Mouse (Mus musculus) erythroblast, embryonic 14.5 days (primary cell): ENCODE measurements around the gene Hnf1b. TPM values are rescaled to one million over a fixed set of nuclear protein-coding genes. Genes with fewer than 3 reads are reported as not detected.

ENCODE experiments used
- H3K27me3 ChIP-seq: 2 replicates; pipeline ENCODE4 v1.6.1; 2012; ENCODE audit warnings: inconsistent platforms; ENCODE audit not compliant: control insufficient read depth
- H3K36me3 ChIP-seq: 2 replicates; pipeline ENCODE4 v1.6.1; 2012; ENCODE audit warnings: mild to moderate bottlenecking, inconsistent platforms; ENCODE audit not compliant: control insufficient read depth
- H3K4me1 ChIP-seq: 2 replicates; pipeline ENCODE4 v1.6.1; 2012; ENCODE audit warnings: inconsistent platforms; ENCODE audit not compliant: control insufficient read depth
- H3K4me3 ChIP-seq: replicated peaks from 2 replicates; pipeline ENCODE3; 2012; ENCODE audit warnings: moderate library complexity, mild to moderate bottlenecking, inconsistent platforms
- H3K9me3 ChIP-seq: 2 replicates; pipeline ENCODE4 v1.6.1; 2012; ENCODE audit warnings: low read length, inconsistent platforms, mixed read lengths; ENCODE audit not compliant: control insufficient read depth
- GATA1 ChIP-seq: IDR thresholded peaks from 2 replicates; pipeline ENCODE4 v1.6.1; 2012; ENCODE audit warnings: low read length, inconsistent platforms, mixed read lengths
- TAL1 ChIP-seq: IDR thresholded peaks from 3 replicates; pipeline ENCODE4 v1.6.1; 2012; ENCODE audit warnings: low read length, inconsistent platforms, mixed read lengths
- polyA plus RNA-seq: library from polyadenylated mRNA; stranded (reverse); fragments of >175 nt; gene quantifications from 2 replicates; pipeline ENCODE4 v1.2.3, GENCODE M21; 2012

The Hnf1b gene
- polyA plus RNA-seq, 1 experiment, result not detected

DNA sequence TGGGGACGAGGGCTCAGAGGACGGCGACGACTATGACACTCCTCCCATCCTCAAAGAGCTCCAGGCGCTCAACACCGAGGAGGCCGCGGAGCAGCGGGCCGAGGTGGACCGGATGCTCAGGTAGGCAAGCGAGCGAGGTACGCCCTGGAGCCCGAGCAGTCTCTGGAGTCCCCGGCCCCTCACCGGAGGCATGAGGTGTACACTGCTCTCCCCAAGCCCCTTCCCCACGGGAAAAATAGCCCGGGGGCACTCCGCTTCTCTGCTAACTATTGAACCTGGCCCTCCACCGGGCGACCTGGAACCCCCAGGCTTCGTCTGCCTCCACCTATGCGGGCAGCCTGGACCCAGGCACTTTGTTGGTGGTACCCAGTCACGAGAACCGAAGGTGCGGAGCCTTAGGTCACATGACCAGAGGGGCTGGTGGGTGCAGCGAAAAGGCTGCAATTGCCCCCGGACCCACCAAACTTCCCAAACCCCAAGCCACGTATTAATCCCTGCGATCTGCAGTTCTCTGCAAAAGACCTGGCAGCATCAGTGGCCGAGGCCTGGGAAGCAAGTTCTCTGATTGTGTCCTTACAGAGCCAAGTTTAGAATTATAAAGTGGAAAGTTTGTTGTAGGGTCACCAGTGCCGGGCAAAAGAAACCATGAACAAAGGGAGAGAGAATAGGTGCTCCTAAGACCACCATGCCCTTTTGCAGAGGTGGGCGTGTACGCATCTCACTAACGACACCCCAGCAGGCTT, 1.6 kb downstream of the Hnf1b start:
- H3K9me3 ChIP-seq, result no peaks in the 10 kb centered on the region; the same call in 1 of the 2 replicates
- no peaks in the 10 kb centered on the region; the same call in 1 of the 2 replicates for H3K36me3 ChIP-seq
- peak overlapping the region; percentile 53 for H3K4me3 ChIP-seq
- peaks cover 79% of the 10 kb centered on the region for H3K27me3 ChIP-seq
- no peaks in the 10 kb centered on the region for H3K4me1 ChIP-seq
- TF ChIP-seq TAL1 (no peak), GATA1 (no peak)

DNA sequence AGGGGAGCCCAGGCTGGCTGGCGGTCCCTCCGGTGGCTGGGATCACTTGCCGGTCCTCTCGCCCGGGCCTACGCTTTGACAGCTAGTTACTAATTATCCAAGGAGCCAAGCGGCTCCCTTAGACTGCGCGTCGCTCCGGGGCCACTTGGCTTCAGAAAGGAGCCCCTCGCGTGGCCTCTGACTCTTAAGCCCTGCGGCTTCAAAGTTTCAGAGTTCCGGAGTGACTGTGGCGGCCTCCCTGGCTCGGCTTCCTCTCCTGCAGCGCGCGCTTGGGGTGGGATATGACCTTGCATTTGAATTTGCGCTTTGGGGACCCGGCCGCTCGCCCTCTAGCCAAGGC, 2.1 kb downstream of the Hnf1b start:
- H3K4me3 ChIP-seq, result peak overlapping the region; percentile 53
- H3K4me1 ChIP-seq, result no peaks in the 10 kb centered on the region
- H3K27me3 ChIP-seq, result peaks cover 82% of the 10 kb centered on the region
- TF ChIP-seq GATA1 (no peak), TAL1 (no peak)
- no peaks in the 10 kb centered on the region; the same call in 1 of the 2 replicates for H3K36me3 ChIP-seq
- H3K9me3 ChIP-seq, result no peaks in the 10 kb centered on the region; the same call in 1 of the 2 replicates

DNA sequence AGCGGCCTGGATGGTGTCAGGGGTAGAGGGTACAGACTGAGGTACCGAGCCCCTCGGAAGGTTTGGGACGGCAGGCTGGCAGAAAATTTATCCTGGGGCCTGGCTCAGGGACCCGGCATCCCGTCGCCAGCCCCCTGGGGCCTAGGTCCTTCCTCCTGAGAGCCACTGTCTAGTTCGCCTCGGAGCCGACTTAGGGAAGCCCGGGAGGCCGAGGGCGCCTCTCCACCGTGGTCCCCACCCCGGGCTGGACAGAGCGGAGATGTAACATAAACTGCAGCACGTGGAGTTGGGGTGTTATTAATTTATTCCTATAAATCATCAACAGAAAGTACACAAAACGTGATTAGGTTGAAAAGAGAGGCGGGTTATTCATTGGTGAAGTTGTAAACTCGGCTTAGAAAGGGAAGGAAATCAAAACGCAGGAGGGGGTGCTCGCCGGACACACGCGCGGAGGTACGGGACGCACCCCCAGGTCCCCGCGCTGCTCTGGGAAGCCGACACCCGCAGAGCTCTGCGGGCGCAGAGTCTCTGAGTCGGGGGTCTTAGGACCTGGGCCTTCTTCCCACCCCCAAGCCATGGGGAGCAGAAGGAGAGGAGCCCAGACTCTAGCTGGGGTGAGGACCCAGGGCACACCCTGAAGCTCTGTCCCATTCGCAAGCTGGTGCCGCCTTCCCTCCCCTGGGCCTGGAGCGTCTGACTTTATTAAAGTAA, 2.8 kb downstream of the Hnf1b start:
- TF ChIP-seq TAL1 (no peak), GATA1 (no peak)
- Histone ChIP-seq H3K4me3 (peak overlapping the region; percentile 36), H3K36me3 (no peaks in the 10 kb centered on the region; the same call in 1 of the 2 replicates), H3K4me1 (no peaks in the 10 kb centered on the region), H3K27me3 (peaks cover 82% of the 10 kb centered on the region), H3K9me3 (no peaks in the 10 kb centered on the region; the same call in 1 of the 2 replicates)

DNA sequence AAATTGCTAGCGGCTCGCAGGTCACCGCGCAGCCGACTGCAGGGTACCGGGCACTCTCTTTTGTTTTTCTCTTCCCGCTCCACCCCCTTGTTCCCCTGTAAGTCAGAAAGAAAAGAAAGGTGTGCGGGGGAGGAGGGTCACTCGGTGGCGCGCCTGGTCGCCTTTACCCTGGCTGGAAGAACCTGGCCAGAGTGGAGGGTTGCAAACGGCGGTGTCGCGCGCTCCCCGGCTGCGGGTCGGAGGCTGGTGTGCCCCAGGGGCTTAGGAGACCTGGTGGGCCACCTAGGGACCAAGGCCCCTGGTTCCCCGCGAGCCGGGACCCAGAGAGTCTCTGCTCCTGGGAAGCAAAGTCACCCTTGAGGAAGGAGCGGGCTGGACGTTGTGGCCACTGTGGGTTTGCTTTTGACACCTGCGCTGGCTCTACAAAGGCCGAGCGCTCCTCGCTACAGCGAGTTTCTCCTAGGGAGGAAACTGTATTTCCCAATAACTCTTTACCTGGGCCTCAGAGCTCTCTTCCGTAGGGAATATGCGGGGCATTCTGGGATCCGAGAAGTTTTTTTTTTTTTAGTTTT, 3.4 kb downstream of the Hnf1b start:
- Histone ChIP-seq H3K4me3 (peak overlapping the region; percentile 36), H3K36me3 (no peaks in the 10 kb centered on the region; the same call in 1 of the 2 replicates), H3K9me3 (no peaks in the 10 kb centered on the region; the same call in 1 of the 2 replicates), H3K4me1 (no peaks in the 10 kb centered on the region), H3K27me3 (peaks cover 79% of the 10 kb centered on the region)
- TF ChIP-seq GATA1 (no peak), TAL1 (no peak)

DNA sequence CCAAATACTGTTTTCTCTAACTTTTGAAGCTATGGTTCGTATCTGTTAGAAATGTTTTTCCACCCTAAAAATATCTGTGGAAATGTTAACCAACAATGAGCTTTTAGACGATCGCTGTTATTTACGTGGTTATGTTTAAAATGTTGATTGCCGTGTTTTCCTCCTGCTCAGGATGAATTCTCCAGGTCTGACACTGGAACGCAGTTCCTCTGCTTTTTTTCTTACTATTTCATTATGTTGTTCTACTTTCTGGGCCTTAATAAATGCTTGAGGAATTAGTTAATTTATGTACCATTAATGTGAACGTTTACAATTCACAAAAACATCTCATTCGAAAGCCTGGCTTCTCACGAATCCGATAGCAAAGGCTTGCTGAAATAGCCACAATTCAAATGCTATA, 4.2 kb downstream of the Hnf1b start:
- Histone ChIP-seq H3K4me3 (no peak overlapping the region), H3K4me1 (no peaks in the 10 kb centered on the region), H3K9me3 (no peaks in the 10 kb centered on the region; the same call in 1 of the 2 replicates), H3K27me3 (peaks cover 75% of the 10 kb centered on the region), H3K36me3 (no peaks in the 10 kb centered on the region; the same call in 1 of the 2 replicates)
- no peak for TF ChIP-seq TAL1
- TF ChIP-seq GATA1, result no peak

DNA sequence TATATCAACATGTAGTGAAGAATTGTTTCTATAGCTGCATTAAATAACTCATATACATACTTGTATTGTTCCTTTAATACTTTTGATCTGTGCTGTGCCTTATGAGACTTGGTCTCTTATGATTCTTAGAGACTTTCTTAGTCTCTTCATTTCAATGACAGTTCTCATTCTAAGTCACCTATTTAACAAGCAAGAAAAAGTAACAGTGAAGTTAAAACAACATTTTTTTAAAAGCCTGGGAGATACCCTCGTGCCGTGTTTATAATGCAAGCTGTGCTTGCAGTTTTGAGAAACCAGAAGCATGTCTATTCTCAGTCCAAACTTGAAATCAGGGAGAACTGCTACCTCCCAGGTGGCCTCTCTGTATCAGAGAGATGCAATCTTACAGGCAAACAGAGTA, 4.8 kb downstream of the Hnf1b start:
- peaks cover 68% of the 10 kb centered on the region for H3K27me3 ChIP-seq
- no peaks in the 10 kb centered on the region; the same call in 1 of the 2 replicates for H3K9me3 ChIP-seq
- H3K4me1 ChIP-seq, result no peaks in the 10 kb centered on the region
- no peak overlapping the region for H3K4me3 ChIP-seq
- no peaks in the 10 kb centered on the region; the same call in 1 of the 2 replicates for H3K36me3 ChIP-seq
- no peak for TF ChIP-seq GATA1
- no peak for TF ChIP-seq TAL1

DNA sequence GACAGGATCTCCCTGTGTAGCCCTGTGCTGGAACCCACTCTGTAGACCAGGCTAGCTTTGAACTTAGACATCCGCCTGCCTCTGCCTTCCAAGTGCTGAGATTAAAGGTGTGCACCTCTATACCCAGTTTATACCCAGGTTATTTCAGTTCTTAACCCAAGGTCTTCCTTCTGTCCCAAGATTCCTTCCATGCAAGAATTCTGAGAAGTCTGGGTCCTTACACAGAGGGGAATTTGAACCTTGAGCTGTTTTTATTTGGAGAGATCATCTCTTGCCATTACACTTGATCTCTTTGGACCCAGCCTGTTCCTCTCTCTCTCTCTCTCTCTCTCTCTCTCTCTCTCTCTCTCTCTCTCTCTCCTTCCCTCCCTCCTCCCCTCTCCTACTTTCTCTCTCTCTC, 7.4 kb downstream of the Hnf1b start:
- TF ChIP-seq GATA1, result no peak
- TF ChIP-seq TAL1, result no peak
- Histone ChIP-seq H3K27me3 (peaks cover 43% of the 10 kb centered on the region), H3K9me3 (no peaks in the 10 kb centered on the region), H3K4me1 (no peaks in the 10 kb centered on the region), H3K36me3 (no peaks in the 10 kb centered on the region; the same call in 1 of the 2 replicates), H3K4me3 (no peak overlapping the region)

DNA sequence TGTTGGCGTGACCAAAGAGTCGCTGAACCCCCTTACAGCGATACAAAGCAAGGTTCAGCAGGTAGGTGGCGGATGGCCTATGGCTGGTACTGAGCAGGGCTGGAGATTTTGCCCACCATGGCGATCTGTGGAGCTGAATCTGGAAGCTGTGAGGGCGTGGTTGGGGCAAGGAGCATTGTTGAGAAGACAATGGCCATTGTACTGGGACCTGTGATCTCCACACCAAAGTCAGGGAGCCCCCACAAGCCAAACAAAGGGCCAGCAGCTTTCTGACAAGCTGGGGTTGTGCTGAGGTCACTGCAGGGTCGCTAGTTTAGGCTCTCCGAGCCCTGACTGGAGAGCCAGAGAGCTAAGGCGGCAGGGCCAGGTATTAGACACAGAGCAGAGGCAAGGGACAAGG, 15.4 kb downstream of the Hnf1b start:
- no peaks in the 10 kb centered on the region; the same call in 1 of the 2 replicates for H3K36me3 ChIP-seq
- no peak overlapping the region for H3K4me3 ChIP-seq
- H3K27me3 ChIP-seq, result no peaks in the 10 kb centered on the region
- H3K9me3 ChIP-seq, result no peaks in the 10 kb centered on the region
- TF ChIP-seq GATA1 (no peak), TAL1 (no peak)
- H3K4me1 ChIP-seq, result no peaks in the 10 kb centered on the region

DNA sequence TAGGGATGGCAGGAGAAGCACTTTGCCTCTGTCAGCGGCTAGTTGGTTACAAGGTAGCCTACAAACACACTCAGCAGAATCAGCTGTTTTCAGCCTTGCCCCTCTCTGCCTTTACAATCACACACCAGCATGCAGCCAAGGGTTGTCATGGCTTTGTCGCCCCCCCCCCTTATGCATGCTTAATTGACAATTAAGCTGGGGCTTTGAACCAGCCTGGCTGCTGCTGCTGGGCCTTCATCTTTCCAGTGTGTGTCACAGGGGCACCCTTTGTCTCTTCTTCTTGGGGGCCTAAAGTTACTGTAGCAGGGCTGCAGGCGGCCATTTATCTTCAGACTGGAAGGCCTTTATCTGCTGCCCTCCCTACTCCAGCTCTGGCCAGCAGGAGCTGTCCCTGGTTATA, 17.7 kb downstream of the Hnf1b start:
- Histone ChIP-seq H3K27me3 (no peaks in the 10 kb centered on the region), H3K4me1 (no peaks in the 10 kb centered on the region), H3K9me3 (no peaks in the 10 kb centered on the region), H3K36me3 (no peaks in the 10 kb centered on the region; the same call in 1 of the 2 replicates), H3K4me3 (no peak overlapping the region)
- TF ChIP-seq GATA1 (no peak), TAL1 (no peak)
